ENCODE assay signal across 8 mouse cellular contexts in genomic region chr15:101260874-101261622, GRCm38 (mm10). TPM values are rescaled to one million over a fixed set of nuclear protein-coding genes. Genes with fewer than 3 reads are reported as not detected.
DNase-seq lines count a peak whose midpoint lies in the region; ATAC-seq lines count a peak whose summit lies in the region.

No protein-coding gene starts in this region.

- H3K27me3 ChIP-seq in kidney, embryonic 15.5 days, result peaks cover 11% of the 10 kb centered on the region; the same call in 1 of the 2 replicates
- H3K27me3 ChIP-seq in heart, embryonic 13.5 days (replicated peaks), result no peaks in the 10 kb centered on the region
- H3K27me3 ChIP-seq in liver, embryonic 11.5 days (replicated peaks; ENCODE audit: control insufficient read depth, insufficient read depth, low read length), result peaks cover 14% of the 10 kb centered on the region

- H3K4me1 ChIP-seq in kidney, embryonic 15.5 days, result peaks cover 39% of the 10 kb centered on the region
- H3K4me1 ChIP-seq in heart, embryonic 13.5 days, result peaks cover 59% of the 10 kb centered on the region
- H3K4me1 ChIP-seq in liver, embryonic 11.5 days (replicated peaks; ENCODE audit: control insufficient read depth, insufficient read depth, low read length), result peaks cover 28% of the 10 kb centered on the region

- H3K4me3 ChIP-seq in kidney, embryonic 15.5 days (replicated peaks), result no peak overlapping the region
- no peak overlapping the region for H3K4me3 ChIP-seq in heart, embryonic 13.5 days
- H3K4me3 ChIP-seq in liver, embryonic 11.5 days (ENCODE audit: low read depth, low read length), result no peak overlapping the region

- 70% methylated on average over 13 of the region's 13 CpGs for whole genome bisulfite sequencing in kidney, embryonic 15.5 days
- 17% methylated on average over 13 of the region's 13 CpGs for WGBS in heart, embryonic 13.5 days
- WGBS in liver, embryonic 11.5 days, result 31% methylated on average over 13 of the region's 13 CpGs

- no peaks in the 10 kb centered on the region for H3K9me3 ChIP-seq in kidney, embryonic 15.5 days (replicated peaks)
- H3K9me3 ChIP-seq in heart, embryonic 13.5 days, result no peaks in the 10 kb centered on the region
- H3K9me3 ChIP-seq in liver, embryonic 11.5 days (ENCODE audit: control insufficient read depth, low read length), result no peaks in the 10 kb centered on the region

- no peak for DNase-seq in kidney, adult 8-10 months
- DNase-seq in brain, adult 2 months (ENCODE audit: low read depth, low spot score), result peak; percentile 61
- DNase-seq in liver, embryonic 11.5 days (ENCODE audit: low spot score), result no peak
- DNase-seq in cerebellum, postnatal 4 days (ENCODE audit: low spot score in 2 of 2), result no peak
- no peak for DNase-seq in ovary, adult 18-20 months (ENCODE audit: low spot score)
- DNase-seq in layer of hippocampus, postnatal 25 days (ENCODE audit: extremely low spot score in 1 of 2, low spot score in 1 of 2), result no peak

- H3K36me3 ChIP-seq in kidney, embryonic 15.5 days, result no peaks in the 10 kb centered on the region
- no peaks in the 10 kb centered on the region for H3K36me3 ChIP-seq in heart, embryonic 13.5 days
- H3K36me3 ChIP-seq in liver, embryonic 11.5 days (ENCODE audit: control insufficient read depth, insufficient read depth, low read length), result no peaks in the 10 kb centered on the region

- ATAC-seq in kidney, embryonic 15.5 days (replicated peaks; ENCODE audit: low FRiP score), result no peak
- ATAC-seq in heart, embryonic 13.5 days (ENCODE audit: extremely low read depth, insufficient number of reproducible peaks, low FRiP score, low TSS enrichment), result no peak
- ATAC-seq in liver, embryonic 11.5 days (replicated peaks; ENCODE audit: low FRiP score), result 0 out of 2 replicates have a peak, but pooled peaks have one; percentile 46

- H3K9ac ChIP-seq in kidney, embryonic 15.5 days, result no peak overlapping the region
- H3K9ac ChIP-seq in heart, embryonic 13.5 days, result peak overlapping the region; percentile 72
- peak overlapping the region; percentile 41; the same call in 1 of the 2 replicates for H3K9ac ChIP-seq in liver, embryonic 11.5 days (ENCODE audit: low read depth, low read length)

- peak overlapping the region; percentile 83 for H3K27ac ChIP-seq in kidney, embryonic 15.5 days
- peak overlapping the region; percentile 91 for H3K27ac ChIP-seq in heart, embryonic 13.5 days (replicated peaks)
- H3K27ac ChIP-seq in liver, embryonic 11.5 days (ENCODE audit: low read depth, low read length), result peak overlapping the region; percentile 77

- H3K4me2 ChIP-seq in kidney, embryonic 15.5 days, result no peak overlapping the region
- peak overlapping the region; percentile 45 for H3K4me2 ChIP-seq in heart, embryonic 13.5 days
- peak overlapping the region; percentile 48 for H3K4me2 ChIP-seq in liver, embryonic 11.5 days

RNA-seq across cellular contexts. Expression of gene Nr4a1, which starts 7.0 kb away (rescaled TPM):
- 9.8 and 10.0 TPM in 2 replicates for polyA plus RNA-seq in kidney, embryonic 15.5 days (2015; fragmentation: Nextera tagmentation; extraction: Ambion mirVana)
- 10.4 and 10.8 TPM in 2 replicates for polyA plus RNA-seq in heart, embryonic 13.5 days (2015; fragmentation: Nextera tagmentation; extraction: Ambion mirVana)
- 1.8 and 2.4 TPM in 2 replicates for polyA plus RNA-seq in liver, embryonic 11.5 days (2014; fragmentation: Nextera tagmentation; extraction: Ambion mirVana)
- total RNA-seq in layer of hippocampus, postnatal 25 days (2021), result 10 to 100 TPM; 50.5 to 62.3 TPM

RNA-seq across cellular contexts. Expression of gene Atg101, which starts 23.0 kb away (rescaled TPM):
- 75.0 and 80.1 TPM in 2 replicates for polyA plus RNA-seq in kidney, embryonic 15.5 days (2015; fragmentation: Nextera tagmentation; extraction: Ambion mirVana)
- polyA plus RNA-seq in heart, embryonic 13.5 days (2015; fragmentation: Nextera tagmentation; extraction: Ambion mirVana), result 50.6 and 56.1 TPM in 2 replicates
- polyA plus RNA-seq in liver, embryonic 11.5 days (2014; fragmentation: Nextera tagmentation; extraction: Ambion mirVana), result 52.6 and 54.9 TPM in 2 replicates
- 10 to 100 TPM; 45.2 to 53.9 TPM for total RNA-seq in layer of hippocampus, postnatal 25 days (2021)

RNA-seq across cellular contexts. Expression of gene 6030408B16Rik, which starts 32.0 kb away (rescaled TPM):
- polyA plus RNA-seq in kidney, embryonic 15.5 days (2015; fragmentation: Nextera tagmentation; extraction: Ambion mirVana), result 18.1 and 19.9 TPM in 2 replicates
- polyA plus RNA-seq in heart, embryonic 13.5 days (2015; fragmentation: Nextera tagmentation; extraction: Ambion mirVana), result 2.4 and 3.0 TPM in 2 replicates
- polyA plus RNA-seq in liver, embryonic 11.5 days (2014; fragmentation: Nextera tagmentation; extraction: Ambion mirVana), result 0.58 and 0.94 TPM in 2 replicates
- total RNA-seq in layer of hippocampus, postnatal 25 days (2021), result under 1 TPM; 0.22 to 0.42 TPM

RNA-seq across cellular contexts. Expression of gene Grasp, which starts 37.1 kb away (rescaled TPM):
- polyA plus RNA-seq in kidney, embryonic 15.5 days (2015; fragmentation: Nextera tagmentation; extraction: Ambion mirVana), result 4.7 TPM in 2 replicates
- 3.8 and 4.4 TPM in 2 replicates for polyA plus RNA-seq in heart, embryonic 13.5 days (2015; fragmentation: Nextera tagmentation; extraction: Ambion mirVana)
- 1.5 and 1.7 TPM in 2 replicates for polyA plus RNA-seq in liver, embryonic 11.5 days (2014; fragmentation: Nextera tagmentation; extraction: Ambion mirVana)
- 10 to 100 TPM; 73.1 to 77.9 TPM for total RNA-seq in layer of hippocampus, postnatal 25 days (2021)
